Mouse (Mus musculus) urinary bladder, postnatal 36 days (tissue): ENCODE results near the gene Cbarp.
A peak's percentile ranks its signal among the peaks of the same experiment; 100 is the strongest.

Source experiments
- DNase-seq, 2 experiments: peaks; one replicate each; pipeline ENCODE4 v3.0.0; 2022; ENCODE audit warnings: low spot score in 2 of 2, mixed read lengths in 1 of 2

The Cbarp gene

DNA sequence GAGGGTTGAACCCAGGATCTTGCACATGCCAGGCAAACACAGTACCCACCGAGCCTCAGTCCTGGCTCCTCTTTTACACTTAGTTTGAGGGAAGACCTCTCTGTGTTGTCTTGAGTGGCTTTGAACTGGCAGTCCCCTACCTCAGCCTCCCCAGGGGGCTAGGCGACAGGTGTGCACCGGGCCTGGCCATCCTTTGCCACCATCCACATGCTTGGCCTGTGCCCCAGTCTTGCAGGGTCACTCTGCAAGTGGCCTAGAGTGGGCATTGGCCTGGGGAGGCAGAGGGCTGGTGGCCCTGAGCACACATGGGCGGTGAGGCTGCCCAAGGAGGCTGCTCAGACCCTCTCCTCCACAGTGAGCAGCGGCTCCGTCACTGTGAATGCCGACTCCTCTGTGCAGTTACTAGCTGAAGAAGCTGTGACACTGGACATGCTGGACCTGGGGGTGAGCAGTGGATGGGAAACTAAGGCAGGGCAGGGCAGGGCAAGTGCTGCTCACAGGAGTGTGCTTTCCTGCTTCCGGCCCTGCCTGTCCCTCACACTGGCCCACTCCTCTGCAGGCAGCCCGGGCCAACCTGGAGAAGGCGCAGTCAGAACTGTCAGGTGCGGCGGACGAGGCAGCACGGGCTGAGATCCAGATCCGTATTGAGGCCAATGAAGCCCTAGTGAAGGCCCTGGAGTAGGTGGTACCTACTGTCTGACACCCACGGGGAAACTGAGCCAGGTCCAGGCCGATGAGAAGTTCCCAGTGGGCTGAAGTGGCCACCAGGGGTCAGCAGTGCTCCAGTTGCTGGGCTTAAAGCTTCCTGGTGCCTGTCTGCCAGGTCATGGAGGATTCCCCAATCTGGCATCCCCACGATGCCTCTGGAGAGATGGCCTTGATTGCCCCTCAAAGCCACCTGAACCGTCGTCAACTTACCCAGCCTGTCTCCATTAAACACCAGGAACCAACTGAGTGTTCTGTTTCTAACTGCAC lies 4.5 kb upstream of the Cbarp start:
- peak; percentile 65 to 75 for DNase-seq

DNA sequence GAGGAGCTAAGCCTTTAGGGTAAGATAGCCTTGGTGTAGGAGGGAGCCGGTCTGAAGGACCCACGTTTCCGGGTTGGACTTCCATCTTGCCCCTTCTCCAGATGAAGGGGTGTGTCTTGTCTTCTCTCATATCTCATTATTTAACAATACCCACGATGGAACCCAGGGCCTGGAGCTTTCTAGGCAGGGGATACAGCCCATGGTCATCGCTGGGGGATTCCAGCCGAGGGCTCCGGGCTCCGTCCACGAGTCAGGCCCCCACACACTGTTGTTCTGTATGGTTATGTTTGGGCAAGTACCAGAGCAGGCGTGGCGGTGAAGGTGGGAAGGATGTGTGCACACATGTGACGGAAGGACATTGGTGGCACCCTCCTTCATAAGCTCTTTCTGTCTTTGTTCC lies 3.5 kb upstream of the Cbarp start:
- no peak for DNase-seq

DNA sequence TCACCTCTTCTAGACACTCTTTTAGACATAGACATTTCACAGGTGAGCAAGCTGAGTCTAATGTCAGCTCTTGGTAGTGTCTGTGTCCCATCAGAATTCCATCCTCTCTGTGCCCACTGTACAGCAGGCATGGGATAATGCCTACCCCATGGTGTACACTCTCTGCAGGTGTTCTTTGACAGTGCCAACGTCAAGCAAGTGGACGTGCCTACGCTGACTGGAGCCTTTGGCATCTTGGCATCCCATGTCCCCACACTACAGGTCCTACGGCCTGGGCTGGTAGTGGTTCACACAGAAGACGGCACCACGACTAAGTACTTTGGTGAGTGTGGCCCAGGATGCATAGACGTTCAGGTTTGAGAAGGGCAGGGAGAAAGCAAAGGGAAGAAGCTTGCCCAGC lies 3.0 kb upstream of the Cbarp start:
- no peak for DNase-seq

DNA sequence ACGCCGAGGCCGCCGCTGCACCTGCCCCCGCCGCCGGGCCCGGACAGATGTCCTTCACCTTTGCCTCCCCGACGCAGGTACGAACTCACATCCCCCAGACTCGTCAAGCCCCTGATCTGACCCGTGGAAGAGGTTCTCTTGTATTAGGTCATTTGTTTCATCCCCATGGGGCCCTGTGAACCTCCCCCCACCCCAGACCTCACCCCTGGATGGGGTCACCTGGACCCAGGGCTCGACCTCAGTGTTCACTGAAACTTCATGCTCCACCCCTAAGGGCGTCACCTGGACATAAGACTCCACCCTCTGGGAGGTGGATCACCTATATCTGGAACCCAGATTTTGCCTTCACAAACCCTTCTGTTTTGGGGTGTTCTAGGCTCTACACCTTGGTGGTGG lies 1.9 kb upstream of the Cbarp start:
- no peak for DNase-seq

DNA sequence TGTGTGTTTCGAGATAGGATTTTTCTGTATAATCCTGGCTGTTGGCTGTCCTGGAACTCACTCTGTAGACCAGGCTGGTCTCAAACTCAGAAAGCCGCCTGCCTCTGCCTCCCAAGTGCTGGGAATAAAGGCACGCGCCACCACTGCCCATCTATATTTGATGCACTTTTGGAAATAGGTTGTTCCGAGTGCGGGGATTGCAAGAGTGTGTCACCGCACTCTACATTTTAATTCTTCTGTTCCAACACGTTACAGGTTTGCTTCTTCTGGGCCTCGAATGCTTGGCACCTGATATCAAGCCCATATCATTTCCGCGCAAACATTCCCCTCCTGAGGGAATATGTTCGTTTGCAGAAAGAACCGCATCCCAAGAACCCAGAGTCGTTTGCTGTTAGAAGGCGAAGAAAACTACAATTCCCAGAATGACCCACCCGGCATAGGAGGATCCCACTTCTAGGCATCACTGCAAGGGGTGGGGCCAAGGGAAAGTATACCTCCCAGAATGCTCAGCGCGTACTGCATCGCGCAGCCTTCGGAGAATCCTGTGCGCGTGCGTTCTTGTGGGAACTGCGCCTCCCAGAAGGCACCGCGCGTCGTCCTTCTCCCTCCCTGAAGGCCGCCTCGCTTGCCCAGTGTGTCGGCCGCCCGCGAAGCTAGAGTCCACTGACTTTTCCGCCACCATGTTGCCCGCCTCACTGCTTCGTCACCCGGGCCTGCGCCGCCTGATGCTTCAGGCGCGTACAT lies 1.3 kb upstream of the Cbarp start:
- peak; percentile 86 to 95 for DNase-seq

DNA sequence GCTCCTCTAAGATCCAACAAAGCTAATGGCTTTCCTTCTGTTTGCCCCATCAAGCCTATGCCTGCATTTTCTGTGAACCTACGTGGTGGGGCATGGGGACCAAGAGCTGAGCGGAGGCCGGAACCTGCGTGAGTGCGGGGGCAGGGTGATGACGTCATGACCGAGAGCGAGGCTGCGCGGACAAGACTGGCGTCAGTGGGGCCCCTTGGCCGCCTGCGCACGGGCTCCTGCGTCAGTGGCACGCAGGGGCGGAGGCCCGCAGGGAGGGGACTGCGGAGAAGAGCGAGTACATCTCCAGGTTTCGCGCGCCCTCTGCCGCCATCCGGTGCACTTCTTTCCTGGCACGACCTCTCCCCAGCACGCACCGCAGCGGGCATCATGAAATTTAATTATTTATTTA lies 608 bp upstream of the Cbarp start:
- DNase-seq = peak; percentile 94 to 96

DNA sequence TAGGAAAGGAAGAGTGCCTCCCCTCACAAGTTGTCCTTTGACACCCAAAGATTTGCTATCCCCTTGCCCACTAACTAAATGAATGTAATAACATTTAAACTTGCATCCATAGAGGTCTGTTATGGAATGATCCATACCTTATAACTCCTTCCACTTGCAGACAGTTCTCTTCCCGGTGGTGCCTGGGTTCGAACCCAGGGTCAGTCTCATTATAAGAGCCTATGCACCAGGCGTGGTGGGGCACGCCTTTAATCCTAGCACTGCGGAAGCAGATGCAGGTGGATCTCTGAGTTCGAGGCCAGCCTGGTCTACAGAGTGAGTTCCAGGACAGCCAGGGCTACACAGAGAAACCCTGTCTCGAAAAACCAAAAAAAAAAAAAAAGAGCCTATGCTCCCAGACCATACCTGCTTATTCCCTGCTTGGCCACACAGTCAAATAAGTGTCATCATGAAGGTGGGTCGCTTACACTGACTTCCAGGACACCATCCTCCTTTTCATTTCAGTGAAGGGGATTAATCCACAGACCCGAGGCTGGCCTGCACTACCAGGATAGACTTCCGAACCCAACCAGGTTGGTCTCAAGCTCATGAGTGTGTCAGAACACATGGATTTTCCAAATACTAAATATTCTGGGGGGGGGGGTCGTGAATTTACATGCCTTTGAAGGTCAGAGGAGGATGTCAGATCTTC lies 515 bp downstream of the Cbarp start:
- DNase-seq = no peak

DNA sequence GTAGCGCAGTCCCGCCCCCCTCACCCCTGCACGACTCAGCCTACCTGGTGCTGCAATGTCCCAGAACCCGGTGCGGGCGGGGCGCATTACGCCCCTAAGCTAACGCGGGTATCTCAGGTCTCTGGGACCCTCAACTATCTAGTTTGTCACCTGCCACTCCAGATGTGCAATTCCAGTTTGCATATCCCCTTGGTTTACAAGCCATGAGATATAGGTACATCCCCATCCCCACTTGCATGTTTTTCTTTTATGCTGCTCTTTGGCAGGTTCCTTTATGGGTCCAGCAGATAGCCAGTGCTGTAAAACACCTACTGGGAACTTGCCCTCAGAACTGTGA lies 1.2 kb downstream of the Cbarp start:
- no peak for DNase-seq

DNA sequence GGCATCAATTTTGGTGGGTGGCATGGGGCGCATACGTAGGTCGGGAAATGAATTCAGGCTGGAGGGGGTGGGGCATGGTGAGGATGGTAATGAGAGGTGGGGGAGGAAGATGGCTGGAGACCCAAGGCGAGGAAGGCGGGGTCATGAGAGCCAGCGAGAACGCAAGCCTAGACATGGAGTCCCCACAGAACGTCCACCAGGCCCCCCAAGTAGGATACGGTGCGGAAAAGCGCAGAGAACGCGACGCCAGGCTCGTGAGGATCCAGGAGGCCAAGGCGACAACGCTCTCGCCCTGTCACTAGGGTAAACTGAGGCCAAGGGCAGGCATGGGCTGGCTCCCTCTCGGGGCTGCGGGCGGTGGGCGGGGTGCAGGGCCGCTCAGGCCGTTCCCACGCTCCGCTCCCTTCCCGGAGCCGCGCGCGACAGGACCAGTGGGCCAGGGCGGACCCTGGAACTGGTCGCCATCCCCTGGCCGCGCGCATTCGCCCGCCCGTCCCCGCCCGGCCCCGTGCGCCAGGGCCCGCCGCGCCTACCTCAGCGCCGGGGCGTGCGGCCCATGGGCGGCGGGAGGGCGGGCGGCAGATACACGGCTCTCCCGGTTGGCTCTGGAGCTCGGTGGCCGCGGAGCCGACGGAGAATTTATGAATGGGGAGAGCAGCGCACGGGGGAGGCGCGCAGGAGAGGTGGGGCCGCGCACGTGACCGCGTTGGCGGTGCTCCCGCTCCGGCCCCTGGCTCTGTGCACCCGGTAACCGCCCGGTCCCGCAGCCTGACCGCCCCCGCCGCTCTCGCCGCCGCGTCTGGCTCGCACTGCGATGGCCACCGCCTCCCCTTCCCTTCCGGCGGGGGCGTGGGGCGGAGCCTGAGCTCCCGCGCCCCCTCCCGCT lies 1.8 kb downstream of the Cbarp start, which contains the start of gene Atp5d:
Gene Atp5d, plus strand, starts transcription at position 80 of the 886 bp plus-strand sequence.
- peak in 1 of 2 experiments; percentile 66 for DNase-seq

DNA sequence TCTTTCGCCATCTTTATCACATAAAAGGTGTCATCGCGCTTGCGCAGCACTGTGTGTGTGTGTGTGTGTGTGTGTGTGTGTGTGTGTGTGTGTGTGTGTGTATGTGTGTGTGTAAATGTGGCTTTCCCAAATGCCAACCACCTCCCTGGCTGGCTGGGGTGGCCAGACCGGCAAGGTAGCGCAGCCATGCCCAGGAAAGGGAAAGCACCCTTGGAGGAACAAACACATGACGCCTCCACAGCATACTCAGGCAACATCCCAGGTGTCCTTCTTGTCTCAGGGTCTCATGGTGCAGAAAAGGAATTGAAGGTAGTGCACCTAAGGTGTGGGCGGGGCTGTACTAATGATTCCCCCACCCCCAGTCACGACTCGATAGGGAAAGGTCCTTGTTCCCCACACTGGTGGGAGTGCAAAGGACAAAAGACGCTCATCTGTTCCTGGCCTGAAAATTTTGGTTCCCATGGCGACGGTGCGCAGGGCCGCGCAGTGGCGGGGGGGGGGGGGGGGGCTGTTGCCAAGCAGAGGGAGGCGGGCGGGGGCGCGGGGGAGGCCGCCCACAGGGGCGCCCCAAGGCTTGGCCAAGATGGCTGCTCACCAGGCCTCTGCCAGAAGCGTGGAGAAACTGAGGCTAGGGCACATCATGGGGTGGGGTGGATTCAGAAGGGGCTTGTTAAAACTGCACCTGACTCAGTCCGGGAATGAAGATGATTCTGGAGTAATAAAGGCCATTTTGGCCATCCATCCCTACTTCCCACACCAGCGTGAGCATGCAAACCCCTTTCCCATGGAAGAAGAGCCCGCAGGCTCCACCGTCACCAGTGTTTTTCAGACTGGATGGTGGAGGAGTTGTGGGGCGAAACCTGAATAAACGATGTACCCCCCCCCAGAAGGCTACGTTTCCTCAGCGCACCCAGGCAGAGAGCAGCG lies 2.7 kb downstream of the Cbarp start:
- DNase-seq = no peak

DNA sequence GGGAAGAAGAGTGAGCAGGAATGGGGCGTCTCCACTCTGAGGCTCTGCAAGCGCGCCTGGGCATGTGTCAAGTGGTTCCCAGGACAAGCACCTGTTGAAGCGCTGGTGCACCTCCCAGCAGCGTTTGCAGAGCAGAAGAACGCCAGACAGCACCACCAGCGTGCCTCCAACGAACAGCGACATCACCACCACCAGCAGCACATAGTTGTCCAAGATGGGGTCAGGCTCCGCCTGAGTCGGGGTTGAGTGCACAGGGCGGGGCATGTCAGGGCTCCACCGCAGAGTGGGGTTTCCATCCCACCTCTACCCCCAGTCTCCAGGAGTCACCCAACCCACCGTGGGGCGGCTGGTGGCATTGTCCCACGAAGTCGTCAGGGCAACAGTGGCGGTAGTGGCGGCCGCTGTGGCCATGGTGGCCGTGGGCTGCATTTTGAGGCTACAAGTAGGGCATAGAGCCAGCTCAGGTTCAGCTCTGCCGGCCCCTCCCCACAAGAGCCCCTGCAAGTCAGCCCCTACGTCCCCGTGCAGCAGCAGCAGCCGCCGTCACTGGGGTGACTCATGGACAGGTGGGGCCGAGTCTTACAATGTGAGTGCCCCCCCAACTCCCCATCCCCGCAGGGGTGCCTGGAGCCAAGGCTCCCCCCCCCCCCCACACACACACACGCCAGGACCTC lies 3.5 kb downstream of the Cbarp start:
- DNase-seq = no peak

DNA sequence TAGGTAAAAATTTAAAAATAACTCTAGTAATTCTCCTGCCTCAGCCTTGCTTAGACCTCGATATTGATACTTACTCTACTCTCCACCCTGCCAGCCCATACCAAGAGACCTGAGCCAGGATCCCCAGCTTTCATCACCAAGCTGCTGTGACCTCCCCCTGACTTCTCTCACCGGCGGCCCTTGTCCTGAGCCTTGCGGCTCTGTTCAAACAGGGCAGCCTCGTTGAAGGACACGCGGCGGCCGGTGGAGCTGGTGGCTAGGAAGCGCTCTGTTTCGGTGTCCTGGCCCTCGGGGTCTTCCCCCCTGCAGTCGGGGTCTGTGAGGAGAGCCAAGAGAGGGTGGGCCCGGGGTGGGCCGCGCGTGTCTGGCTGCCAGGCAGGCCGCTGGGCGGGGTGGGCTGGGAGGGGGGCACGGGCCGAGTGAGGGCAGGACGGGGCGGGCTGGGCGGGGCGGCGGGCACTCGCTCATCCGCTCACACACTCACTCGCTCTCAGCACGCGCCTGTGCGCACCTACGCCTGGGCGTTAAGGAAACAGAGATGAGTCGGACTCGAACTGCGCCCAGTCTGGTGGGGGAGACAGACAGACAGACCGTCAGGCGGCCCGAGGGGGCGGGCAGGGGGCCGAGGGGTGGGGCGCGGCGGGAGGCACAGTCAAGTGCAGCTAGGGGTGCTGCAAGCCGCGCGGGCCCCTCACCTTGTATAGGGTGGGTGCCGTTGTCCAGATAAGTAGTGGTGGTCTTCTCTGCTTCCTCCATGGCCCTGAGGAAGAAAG lies 4.3 kb downstream of the Cbarp start:
- no peak for DNase-seq

DNA sequence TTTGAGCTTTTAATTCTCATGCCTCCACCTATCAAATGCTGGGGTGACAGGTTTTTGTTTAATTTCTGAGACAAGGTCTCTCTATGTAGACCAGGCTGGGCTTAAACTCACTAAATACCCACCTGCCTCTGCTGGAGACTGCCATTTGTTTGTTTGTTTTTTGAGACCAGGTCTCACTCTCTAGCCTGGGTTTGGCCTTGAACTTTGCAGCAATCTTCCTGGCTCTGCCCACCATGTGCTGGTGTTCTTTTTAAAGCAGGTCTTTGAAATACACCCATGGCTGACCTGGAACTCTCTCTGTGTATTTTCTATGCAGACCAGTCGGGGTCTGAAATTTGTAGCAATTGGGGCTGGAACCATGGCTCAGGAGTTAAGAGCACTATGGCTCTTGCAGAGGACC lies 5.0 kb downstream of the Cbarp start:
- DNase-seq = no peak

DNA sequence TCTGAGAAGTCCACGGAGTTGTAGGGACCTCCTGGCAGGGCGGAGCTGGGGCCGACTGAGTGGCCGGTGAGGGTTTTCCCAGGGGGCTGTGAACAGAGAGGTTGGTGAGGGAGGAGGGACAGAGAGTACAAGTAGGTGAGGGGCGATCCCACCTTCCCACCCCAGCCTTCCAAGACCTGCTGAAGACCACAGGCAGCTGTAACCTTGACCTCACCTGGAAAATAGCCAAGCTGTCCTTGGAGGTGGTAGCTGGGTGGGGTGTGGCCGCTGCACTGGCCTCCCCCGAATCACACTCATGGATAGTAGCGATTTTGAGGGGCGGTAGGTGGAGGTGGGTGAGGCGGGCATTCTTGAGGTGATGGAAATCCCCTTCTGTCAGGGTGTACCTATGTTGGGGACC lies 5.5 kb downstream of the Cbarp start:
- no peak for DNase-seq

DNA sequence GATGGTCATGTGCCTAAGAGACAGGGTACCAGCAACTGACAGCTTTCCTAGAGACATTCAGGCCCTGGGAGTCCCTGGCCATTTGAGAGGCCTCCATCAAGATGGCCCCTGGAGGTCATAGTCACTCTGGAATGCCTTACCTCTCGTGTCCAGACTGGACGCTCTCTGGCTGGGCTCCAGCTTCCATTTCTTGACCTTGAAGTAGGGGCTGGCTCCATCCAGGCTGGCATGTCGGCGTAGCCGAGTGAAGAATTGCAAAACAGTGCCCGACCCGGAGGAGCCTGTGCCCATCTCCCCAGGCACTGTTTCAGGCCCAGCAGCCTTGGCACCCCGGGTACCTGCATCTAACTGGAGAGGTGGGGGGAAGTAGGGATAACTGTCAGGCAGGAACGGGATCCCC lies 6.2 kb downstream of the Cbarp start:
- no peak for DNase-seq

DNA sequence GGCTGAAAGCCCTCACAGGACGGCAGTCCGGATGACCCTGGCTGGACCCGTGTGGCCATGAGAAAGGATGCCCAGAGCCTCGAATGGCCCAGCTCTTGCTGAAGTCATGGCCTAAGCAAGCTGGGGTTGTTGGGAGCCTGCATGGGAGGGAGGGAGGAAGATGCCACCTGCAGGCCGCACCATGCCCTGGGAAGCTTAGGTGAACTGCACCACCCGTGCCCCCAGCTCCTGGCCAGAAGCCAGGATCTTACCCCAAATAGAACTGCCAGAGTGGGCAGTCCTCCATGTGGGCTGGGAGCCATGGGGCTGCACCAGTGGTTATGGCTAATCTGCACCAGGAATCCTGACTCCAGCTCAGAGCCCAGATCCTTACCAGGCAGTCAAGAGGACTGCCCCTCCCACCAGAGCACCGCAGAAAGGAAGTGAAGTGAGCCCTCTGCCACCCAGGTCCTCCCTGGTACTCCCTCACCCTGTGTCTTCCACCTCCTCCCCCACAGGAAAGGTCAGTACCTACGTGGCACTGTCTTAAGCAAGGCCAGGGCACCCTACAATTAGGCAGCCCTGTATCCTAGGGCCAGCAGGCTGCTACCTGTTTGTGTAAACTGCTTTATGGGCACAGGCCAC lies 7.3 kb downstream of the Cbarp start:
- no peak for DNase-seq

DNA sequence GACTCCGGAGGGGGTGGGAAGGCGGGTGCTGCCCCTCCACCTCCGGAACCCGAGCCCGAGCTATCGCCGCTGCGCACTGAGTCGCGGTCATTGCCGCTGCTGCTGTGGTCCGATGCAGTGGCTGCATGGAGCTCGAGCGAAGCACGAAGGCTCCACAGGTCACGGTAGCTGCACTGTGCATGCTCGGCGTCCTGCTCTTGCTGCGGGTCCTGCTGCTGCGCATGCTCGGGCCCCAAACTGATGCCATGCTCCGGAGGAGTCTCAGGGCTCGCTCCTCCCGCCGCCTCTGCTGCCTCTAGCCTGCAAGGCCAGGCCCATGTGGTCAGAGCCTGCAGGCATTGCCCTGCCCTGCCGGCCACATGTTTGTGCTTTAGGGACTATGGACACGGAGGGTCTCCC lies 8.7 kb downstream of the Cbarp start:
- no peak for DNase-seq

DNA sequence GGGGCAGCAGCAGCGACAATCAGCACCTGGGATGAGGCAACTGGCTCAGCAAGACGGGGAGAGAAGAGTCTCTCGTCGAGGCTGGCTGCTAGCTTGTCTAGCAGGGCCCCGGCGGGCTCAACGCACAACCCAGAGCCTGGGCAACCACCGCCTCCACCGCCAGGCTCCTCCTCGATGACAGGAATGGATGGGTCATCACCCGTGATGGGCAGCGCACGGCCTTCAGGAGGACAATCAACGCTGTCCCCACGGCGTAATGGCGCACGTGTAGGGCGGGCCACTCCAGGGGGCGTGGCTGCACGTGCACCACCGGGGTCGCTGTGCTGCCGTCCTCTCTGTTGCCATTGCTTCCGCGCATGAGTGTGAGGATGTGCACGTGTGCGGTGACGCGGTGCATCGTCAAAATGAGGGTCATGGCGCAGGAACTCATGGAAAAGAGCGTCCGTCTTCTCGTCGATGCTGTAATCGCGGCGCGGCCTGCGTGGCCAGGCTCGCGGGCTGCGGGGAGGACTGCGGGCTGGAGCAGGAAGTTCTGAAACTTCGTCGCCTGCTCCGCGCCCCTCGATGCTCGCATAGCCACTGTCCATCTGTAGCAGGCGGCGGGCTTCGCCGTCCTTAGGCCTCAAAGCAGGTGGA lies 9.2 kb downstream of the Cbarp start:
- no peak for DNase-seq
